ENCODE assay signal across 19 mouse cellular contexts in the genomic region with DNA sequence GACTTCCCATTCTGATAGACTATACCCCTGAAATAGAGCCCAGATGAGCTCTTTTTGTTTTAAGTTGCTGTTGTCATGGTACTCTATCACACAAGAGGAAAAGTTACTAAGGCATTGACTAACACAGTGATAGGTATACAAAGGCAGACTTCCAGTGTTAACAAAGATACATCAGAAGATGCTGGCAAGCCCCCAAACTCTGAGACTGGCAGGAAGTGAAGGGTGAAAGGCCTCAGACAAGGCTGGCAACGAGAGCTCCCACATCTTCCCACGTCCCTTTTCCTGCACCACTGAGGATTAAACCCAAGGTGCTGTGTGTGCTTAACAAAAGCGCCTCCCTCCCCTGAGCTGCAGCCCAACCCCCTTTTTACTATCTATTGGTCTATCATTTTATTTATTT.
"Had no signal": no experiment of that assay in that cellular context is flagged by ENCODE, and none has a peak within 500 bp of the region (broad histone marks: within the 10 kb centered on the region; RNA-seq: fewer than 3 reads in every experiment).

No protein-coding gene starts in this region.

- H3K4me2 ChIP-seq: hindbrain, embryonic 15.5 days; liver, embryonic 13.5 days; lung, embryonic 15.5 days; neural tube, embryonic 12.5 days; neural tube, embryonic 15.5 days had no signal

- H3K4me1 ChIP-seq: hindbrain, embryonic 15.5 days; neural tube, embryonic 12.5 days had no signal

- DNase-seq: kidney, adult 9 months; layer of hippocampus, adult 9-11 months; liver, embryonic 13.5 days; midbrain, embryonic 14.5 days; right cerebral cortex, adult 18-20 months; right cerebral cortex, postnatal 14 days; right cerebral cortex, postnatal 4 days; thymus, adult 2 months; thymus, postnatal 14 days; thymus, postnatal 4 days had no signal

- H3K27me3 ChIP-seq: hindbrain, embryonic 15.5 days; liver, embryonic 13.5 days; lung, embryonic 15.5 days; neural tube, embryonic 12.5 days; neural tube, embryonic 15.5 days had no signal

- H3K9me3 ChIP-seq: hindbrain, embryonic 15.5 days; liver, embryonic 13.5 days; lung, embryonic 15.5 days; midbrain, embryonic 10.5 days; neural tube, embryonic 12.5 days; neural tube, embryonic 15.5 days had no signal

- H3K27ac ChIP-seq: hindbrain, embryonic 15.5 days; layer of hippocampus, adult 2 months; liver, embryonic 13.5 days; lung, embryonic 15.5 days; midbrain, embryonic 10.5 days; neural tube, embryonic 12.5 days; neural tube, embryonic 15.5 days; stomach, postnatal 0 days had no signal

- H3K9ac ChIP-seq: hindbrain, embryonic 15.5 days; liver, embryonic 13.5 days; lung, embryonic 15.5 days; neural tube, embryonic 12.5 days; neural tube, embryonic 15.5 days had no signal

- H3K36me3 ChIP-seq: hindbrain, embryonic 15.5 days; liver, embryonic 13.5 days; lung, embryonic 15.5 days; midbrain, embryonic 10.5 days; neural tube, embryonic 12.5 days; neural tube, embryonic 15.5 days had no signal

- ATAC-seq: intestine, postnatal 0 days had no signal

- H3K4me3 ChIP-seq: hindbrain, embryonic 15.5 days; layer of hippocampus, adult 2 months; liver, embryonic 13.5 days; lung, embryonic 15.5 days; megakaryocyte, embryonic 14.5 days; midbrain, embryonic 10.5 days; neural tube, embryonic 12.5 days; neural tube, embryonic 15.5 days had no signal
